Mouse (Mus musculus) CD4-positive, CD25-positive, alpha-beta regulatory T cell, adult 2 months (primary cell): ENCODE results near the gene Scn3b.

Experiments used
- DNase-seq: peaks from one replicate; pipeline ENCODE4 v3.0.0-alpha.2; 2012; ENCODE audit warnings: low read depth, low spot score

Scn3b gene

GRCm38 (mm10) chr9:40269103-40269861 lies at the start of gene Scn3b:
Gene Scn3b (plus strand): TSS chr9:40269217.
- DNase-seq = peak; percentile 10

GRCm38 (mm10) chr9:40224289-40224688 lies 44.7 kb upstream of the Scn3b start:
- DNase-seq = no peak

DNA sequence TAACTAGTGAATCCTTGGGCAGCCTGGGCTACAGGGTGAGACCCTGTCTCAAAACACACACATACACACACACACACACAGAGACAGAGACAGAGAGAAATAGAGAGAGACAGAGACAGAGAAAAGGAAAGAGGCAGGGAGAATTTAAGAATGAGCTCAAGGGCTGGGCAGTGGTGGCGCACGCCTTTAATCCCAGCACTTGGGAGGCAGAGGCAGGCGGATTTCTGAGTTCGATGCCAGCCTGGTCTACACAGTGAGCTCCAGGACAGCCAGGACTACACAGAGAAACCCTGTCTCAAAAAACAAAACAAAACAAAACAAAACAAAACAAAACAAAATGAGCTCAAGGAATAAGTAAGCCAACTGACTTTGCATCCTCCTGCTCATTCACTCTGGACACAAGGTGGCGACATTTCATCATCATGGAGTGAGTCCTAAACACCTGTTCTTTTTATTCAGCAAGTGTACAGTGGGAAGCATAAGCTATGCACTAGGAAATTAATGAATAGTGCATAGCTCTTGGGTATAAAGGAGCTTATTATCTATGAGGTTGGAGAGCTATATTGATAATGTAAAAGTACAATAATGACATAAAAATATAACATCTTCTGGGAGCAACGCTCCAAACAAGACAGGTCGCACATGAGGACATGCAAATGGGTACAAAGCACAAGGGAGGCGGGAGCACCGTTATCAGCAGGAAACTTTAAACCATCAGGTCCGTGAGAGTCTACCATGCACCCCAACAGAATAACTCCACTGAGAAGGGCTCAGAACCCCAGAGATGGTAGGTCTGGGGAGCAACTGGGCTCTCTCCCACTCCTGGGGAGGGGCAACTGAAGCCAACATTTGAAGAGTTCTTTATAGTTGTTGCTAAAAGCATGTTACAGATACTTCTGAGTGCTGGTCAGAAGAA lies 40.9 kb upstream of the Scn3b start:
- peak; percentile 74 for DNase-seq

DNA sequence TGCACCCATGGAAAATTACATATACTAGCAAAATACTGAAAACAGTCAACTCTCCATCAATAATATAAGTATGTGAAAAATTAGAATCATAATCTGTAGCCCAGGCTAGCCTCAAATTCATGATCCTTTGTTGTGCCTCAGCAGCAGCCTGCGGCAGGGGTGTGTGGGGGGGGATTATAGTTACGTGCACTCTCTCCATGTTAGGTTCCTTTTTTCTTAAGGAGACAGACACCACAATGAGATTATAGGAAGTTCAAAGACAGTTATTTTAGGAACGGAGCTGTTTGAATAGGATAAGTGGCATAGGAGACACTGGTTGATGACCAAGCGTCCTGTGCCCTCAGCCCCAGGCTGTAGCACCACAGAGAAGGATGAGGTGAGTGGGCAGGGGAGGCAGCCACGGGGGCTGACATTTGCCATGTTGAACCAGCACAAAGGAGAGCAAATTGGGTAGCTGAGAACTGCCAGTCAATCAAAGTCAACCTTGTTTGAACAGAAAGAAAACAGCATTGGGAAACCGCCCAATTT lies 40.1 kb upstream of the Scn3b start:
- DNase-seq = no peak

DNA sequence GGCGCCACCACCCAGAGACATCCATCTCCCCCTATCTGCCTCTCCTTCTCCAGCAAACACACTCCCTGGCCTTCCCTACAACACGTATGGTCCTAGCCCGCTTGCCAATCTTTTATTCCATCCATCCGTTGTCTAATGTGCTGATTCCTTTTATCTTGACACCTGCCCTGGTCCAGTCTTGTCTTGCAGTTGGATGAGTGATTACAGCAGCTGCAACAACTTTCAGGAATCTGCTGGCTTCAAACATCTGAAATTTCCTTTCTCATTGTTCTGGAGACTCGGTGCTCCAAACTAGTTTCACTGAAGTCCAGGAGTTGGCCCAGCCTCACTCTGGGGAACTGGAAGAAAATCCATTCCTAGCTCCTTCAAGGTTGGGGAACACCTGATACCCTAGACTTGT lies 39.5 kb upstream of the Scn3b start:
- no peak for DNase-seq

DNA sequence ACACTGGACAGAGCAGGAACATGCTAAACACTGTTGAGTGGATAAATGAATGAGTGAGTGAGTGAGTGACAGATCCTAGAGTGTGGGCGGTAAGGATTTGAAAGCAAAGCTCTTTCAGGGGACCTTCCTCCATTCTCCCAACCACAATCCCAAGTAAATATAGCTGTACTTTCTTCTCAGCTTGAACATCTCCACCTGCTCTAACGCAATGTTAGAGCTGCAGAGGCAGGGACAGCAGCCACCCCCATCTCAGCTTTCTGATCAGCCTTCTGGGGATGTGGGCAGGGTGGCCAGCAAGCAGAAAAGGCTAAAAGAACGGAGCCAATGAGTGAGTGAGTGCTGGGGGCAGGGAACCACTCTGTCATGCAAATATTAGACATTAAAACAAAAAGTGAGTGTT lies 38.0 kb upstream of the Scn3b start:
- no peak for DNase-seq

DNA sequence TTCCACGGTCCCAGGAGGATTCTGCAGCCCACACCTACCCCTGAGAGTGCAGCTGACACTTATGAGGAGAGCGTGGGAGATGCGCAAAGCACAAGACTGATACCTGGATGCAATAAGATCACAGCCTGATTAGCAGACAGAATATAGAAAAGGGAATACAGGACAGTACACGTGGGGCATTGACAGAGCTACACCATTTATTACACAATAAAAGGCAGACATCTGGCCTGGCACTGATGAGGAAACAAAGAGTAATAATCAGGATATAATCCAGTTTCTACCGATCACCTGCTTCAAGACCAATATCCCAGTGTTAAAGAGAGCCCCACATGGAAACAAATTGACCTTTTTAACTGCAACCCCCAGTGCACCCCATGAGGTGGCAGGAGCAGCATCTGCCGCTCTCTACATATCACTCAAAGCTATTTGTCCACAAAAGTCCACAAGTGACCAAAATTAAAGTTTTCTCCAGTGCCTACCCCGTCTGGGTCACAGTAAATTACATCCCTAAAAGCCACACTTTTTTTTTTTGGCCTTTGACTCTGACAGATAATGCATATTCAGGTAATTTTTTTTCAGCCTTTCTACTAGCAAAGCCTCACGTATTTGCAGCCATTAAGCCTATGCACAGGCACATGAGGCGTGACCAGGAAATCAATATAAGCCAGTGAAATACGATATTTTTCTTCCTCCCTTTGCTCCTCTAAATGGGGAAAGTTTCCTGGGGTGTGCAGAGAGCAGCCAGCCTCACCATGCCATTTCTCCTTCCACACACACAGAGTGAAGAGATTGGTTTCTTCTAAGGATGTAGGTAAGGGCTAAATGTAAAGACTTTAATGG lies 34.6 kb upstream of the Scn3b start:
- no peak for DNase-seq

GRCm38 (mm10) chr9:40235220-40235619 lies 33.8 kb upstream of the Scn3b start:
- DNase-seq = no peak

DNA sequence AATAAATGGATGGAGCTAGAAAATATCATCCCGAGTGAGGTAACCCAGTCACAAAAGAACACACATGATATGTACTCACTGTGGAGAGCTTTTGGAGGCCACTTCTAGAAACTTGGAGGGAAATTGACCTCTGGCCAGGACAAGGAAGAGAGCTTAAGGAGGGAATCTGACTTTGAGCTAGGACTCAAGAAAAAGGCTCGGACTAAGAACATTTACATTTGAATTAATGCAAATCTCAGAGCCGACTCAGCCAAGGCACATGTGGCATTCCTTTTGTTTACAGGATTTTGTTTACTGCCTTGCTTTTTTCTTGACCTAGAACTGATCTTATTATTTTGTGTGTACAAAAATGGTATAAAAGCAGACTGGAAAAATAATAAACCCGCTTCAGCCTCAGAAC lies 29.3 kb upstream of the Scn3b start:
- DNase-seq = no peak

DNA sequence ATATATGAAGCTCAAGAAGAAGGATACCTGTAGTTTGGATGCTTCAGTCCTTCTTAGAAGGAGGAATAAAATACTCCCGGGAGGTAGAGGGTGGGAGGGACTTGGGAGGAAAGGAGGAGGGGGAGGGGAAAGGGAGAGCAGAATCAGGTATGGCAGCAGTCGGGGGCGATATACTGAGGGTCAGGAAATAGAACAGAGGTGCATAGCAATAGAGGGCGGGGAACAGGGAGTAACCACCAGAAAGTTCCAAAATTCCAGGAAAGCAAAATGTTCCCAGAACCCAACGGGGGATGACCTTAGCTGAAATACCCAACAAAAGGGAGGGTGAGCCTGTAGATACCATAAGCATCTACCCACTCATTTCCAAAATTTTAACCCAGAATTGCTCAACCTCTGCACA lies 28.7 kb upstream of the Scn3b start:
- no peak for DNase-seq

GRCm38 (mm10) chr9:40241223-40241801 lies 27.7 kb upstream of the Scn3b start:
- peak; percentile 31 for DNase-seq

- no peak for DNase-seq
Measured at GRCm38 (mm10) chr9:40241951-40242888, 26.8 kb upstream of the Scn3b start.

GRCm38 (mm10) chr9:40245466-40245865 lies 23.6 kb upstream of the Scn3b start:
- DNase-seq = no peak

DNA sequence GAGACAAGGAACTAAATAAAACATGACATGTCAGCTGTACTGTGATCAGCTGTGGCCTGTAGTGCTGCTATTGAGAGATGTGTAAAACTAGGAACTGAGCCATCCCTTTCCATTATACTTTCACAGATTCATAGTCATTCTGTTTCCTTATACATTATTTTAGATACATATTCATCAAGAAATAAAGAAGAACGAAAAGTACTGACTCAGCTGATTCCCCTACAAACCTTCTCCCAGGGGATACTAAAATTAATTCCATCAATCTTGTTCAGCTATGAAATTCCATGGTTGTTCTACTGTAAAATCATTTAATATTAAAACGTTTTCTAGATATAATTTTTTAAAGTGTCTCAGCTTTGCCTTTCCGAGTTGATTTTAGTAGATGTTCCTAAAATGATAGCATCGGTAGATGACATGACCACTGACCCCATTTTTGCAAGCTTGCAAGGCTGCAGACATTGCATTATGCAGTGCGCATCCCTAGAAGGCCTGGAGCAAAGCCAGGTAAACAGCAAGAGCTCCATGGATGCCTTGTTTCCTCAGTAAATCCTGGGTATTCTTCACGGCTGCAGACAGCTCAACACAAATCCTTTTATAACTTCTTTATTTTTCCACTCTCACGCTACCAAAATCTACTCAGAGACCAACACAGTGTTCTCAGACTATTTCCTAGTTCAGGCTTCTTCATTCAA lies 22.9 kb upstream of the Scn3b start:
- no peak for DNase-seq

- DNase-seq = no peak
Measured at GRCm38 (mm10) chr9:40246702-40247101, 22.3 kb upstream of the Scn3b start.

DNA sequence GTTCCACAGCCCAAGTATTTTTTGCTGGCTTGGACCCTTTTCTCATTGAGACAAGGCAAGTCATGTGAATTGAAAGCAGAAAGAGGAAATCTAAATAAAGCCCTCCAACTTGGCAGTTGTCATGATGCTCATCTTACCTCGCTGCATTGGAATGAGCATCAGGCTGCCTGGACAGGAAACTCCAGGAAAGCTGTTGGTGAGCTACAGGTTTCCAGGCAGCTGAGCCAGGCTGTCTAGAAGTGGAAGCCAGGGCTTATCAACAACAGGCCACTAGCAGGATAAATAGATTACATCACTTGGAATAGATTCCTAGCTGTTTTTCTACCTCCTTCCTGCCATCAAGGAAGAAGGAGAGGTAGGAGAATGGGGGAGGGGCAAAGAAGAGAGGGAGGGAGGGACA lies 19.9 kb upstream of the Scn3b start:
- DNase-seq = no peak

DNA sequence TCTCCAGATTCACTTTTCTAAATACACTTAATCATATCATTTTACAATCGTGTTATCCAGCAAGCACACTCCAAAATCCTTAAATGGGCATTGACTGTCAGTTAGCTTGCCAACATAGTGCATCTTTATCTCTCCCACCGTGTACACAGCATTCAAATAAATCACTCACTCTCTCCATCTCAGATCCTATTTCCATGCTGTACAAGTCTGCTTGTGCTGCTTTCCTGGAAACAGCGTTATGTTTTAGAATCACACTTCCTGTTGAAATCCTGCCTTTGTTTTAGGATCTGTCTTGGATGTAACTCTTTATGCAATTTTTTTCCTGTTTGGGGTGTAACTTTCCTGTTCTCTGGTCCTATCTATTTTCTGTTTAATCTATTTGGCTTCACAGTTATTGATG lies 16.6 kb upstream of the Scn3b start:
- DNase-seq = no peak

DNA sequence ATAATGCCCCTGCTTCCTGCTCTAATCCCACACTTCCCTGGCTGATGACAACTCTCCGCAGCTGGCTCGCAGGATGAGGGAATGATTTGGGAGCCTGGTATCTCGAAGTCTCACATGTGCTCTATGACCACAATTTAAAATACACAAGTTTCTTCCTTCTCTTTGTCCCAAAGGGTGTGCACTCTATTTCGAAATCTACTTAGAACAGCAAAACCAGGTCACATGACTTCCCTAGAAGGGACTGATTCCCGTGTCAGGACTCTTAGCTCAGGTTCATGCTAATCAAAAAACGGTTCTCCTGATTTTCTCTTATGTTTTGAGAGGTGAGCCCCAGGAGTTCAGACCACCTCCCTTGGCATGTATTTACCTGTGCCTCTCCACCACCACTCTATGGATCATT lies 5.1 kb upstream of the Scn3b start:
- DNase-seq = no peak

DNA sequence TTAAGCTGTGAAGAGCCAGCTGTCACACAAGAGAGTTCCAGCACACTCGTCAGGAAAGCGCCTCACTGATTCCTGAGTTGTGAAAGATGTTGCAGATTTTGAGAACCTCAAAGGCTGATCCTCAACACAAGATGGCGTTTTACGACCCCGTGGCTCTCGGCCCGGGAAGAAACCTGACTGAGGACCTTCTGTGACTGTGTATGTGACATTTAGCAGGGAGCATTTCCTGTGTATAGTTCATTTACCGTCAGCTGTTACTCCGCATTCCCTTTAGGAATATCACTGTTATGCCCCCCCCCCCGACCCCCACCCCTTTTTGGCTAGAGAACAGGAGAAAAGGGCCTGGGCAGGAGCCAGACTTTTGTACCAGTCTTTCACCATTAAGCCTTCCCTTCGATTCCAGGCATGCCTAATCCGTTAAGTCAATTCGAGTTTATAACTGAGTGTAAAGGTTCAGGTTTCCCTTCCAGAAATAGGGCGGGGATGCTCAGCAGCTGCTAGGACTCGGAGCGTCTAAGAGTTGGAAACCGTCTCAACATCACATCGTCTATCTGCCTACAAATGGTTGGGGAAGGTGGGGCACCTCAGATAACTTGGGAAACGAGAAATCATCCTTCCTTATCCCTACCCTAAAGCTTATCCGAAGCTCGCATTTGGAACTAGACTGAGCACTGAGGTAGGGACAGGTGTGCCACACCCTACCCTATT lies 823 bp upstream of the Scn3b start:
- no peak for DNase-seq
